Mouse (Mus musculus): ENCODE measurements around the gene Gja1. TPM values are rescaled to one million over a fixed set of nuclear protein-coding genes. Genes with fewer than 3 reads are reported as not detected.
"Not testable (repeated sequence)": the region's sequence is repeated elsewhere in the genome, so short reads cannot be mapped to it uniquely, and the experiment has no call there.

Gja1 gene
- polyA plus RNA-seq, 1 experiment from 2014 or later = 47.2 TPM

GRCm38 (mm10) chr10:56378648-56379254 lies 1.6 kb downstream of the Gja1 start:
- H3K36me3 ChIP-seq (ENCODE audit: control insufficient read depth, insufficient read depth, low read length) = no peaks in the 10 kb centered on the region
- peak overlapping the region; percentile 77 for H3K4me2 ChIP-seq
- no peaks in the 10 kb centered on the region for H3K9me3 ChIP-seq (ENCODE audit: control insufficient read depth, low read length)
- H3K9ac ChIP-seq (ENCODE audit: low read depth, low read length) = peak overlapping the region; percentile 60
- WGBS = 1% methylated on average over 35 of the region's 35 CpGs
- peak overlapping the region; percentile 62 for H3K4me3 ChIP-seq (ENCODE audit: low read depth, low read length)
- no peaks in the 10 kb centered on the region for H3K27me3 ChIP-seq (replicated peaks; ENCODE audit: control insufficient read depth, insufficient read depth, low read length)
- H3K4me1 ChIP-seq (replicated peaks; ENCODE audit: control insufficient read depth, insufficient read depth, low read length) = no peaks in the 10 kb centered on the region
- peak overlapping the region; percentile 62; the same call in 1 of the 2 replicates for H3K27ac ChIP-seq (ENCODE audit: low read depth, low read length)
- DNase-seq (ENCODE audit: low spot score) (peak; percentile 48), ATAC-seq (replicated peaks; ENCODE audit: low FRiP score) (peak; percentile 46; the same call in 1 of the 2 replicates)

GRCm38 (mm10) chr10:56379720-56380119 lies 2.6 kb downstream of the Gja1 start:
- 14% methylated on average over 7 of the region's 7 CpGs for WGBS
- peak overlapping the region; percentile 62; the same call in 1 of the 2 replicates for H3K4me3 ChIP-seq (ENCODE audit: low read depth, low read length)

GRCm38 (mm10) chr10:56385195-56386109 lies 8.3 kb downstream of the Gja1 start:
- no peak for ATAC-seq (replicated peaks; ENCODE audit: low FRiP score)
- H3K36me3 ChIP-seq (ENCODE audit: control insufficient read depth, insufficient read depth, low read length) = peaks cover 11% of the 10 kb centered on the region
- H3K9me3 ChIP-seq (ENCODE audit: control insufficient read depth, low read length) = no peaks in the 10 kb centered on the region
- H3K27me3 ChIP-seq (replicated peaks; ENCODE audit: control insufficient read depth, insufficient read depth, low read length) = no peaks in the 10 kb centered on the region
- H3K27ac ChIP-seq (ENCODE audit: low read depth, low read length) = no peak overlapping the region
- H3K4me1 ChIP-seq (replicated peaks; ENCODE audit: control insufficient read depth, insufficient read depth, low read length) = no peaks in the 10 kb centered on the region
- H3K9ac ChIP-seq (ENCODE audit: low read depth, low read length) = no peak overlapping the region
- H3K4me3 ChIP-seq (ENCODE audit: low read depth, low read length) = no peak overlapping the region
- no peak for DNase-seq (ENCODE audit: low spot score)
- no peak overlapping the region for H3K4me2 ChIP-seq
- WGBS = 80% methylated on average over 13 of the region's 13 CpGs

More at GRCm38 (mm10) chr10:56379720-56380119, 2.6 kb downstream of the Gja1 start:
- no peaks in the 10 kb centered on the region for H3K27me3 ChIP-seq (replicated peaks; ENCODE audit: control insufficient read depth, insufficient read depth, low read length)
- no peaks in the 10 kb centered on the region for H3K9me3 ChIP-seq (ENCODE audit: control insufficient read depth, low read length)
- peak overlapping the region; percentile 77 for H3K4me2 ChIP-seq
- H3K4me1 ChIP-seq (replicated peaks; ENCODE audit: control insufficient read depth, insufficient read depth, low read length) = no peaks in the 10 kb centered on the region
- DNase-seq (ENCODE audit: low spot score) = no peak
- no peak overlapping the region for H3K27ac ChIP-seq (ENCODE audit: low read depth, low read length)
- ATAC-seq (replicated peaks; ENCODE audit: low FRiP score) = no peak
- H3K36me3 ChIP-seq (ENCODE audit: control insufficient read depth, insufficient read depth, low read length) = no peaks in the 10 kb centered on the region
- H3K9ac ChIP-seq (ENCODE audit: low read depth, low read length) = no peak overlapping the region

GRCm38 (mm10) chr10:56393095-56393784 lies 16.1 kb downstream of the Gja1 start:
- Histone ChIP-seq H3K27me3 (replicated peaks; ENCODE audit: control insufficient read depth, insufficient read depth, low read length) (no peaks in the 10 kb centered on the region), H3K9me3 (ENCODE audit: control insufficient read depth, low read length) (no peaks in the 10 kb centered on the region), H3K4me2 (no peak overlapping the region), H3K36me3 (ENCODE audit: control insufficient read depth, insufficient read depth, low read length) (peaks cover 4% of the 10 kb centered on the region), H3K4me1 (replicated peaks; ENCODE audit: control insufficient read depth, insufficient read depth, low read length) (no peaks in the 10 kb centered on the region), H3K27ac (ENCODE audit: low read depth, low read length) (no peak overlapping the region), H3K9ac (ENCODE audit: low read depth, low read length) (no peak overlapping the region), H3K4me3 (ENCODE audit: low read depth, low read length) (no peak overlapping the region)
- ATAC-seq (replicated peaks; ENCODE audit: low FRiP score) (no peak), DNase-seq (ENCODE audit: low spot score) (no peak)
- 76% methylated on average over 6 of the region's 6 CpGs for WGBS

- WGBS = 92% methylated on average over 6 of the region's 7 CpGs
- DNase-seq (ENCODE audit: low spot score); ATAC-seq (replicated peaks; ENCODE audit: low FRiP score): not testable (repeated sequence)
Observed at GRCm38 (mm10) chr10:56393815-56394417, 16.8 kb downstream of the Gja1 start.

GRCm38 (mm10) chr10:56397875-56398274 lies 20.7 kb downstream of the Gja1 start:
- Histone ChIP-seq H3K9ac (ENCODE audit: low read depth, low read length) (no peak overlapping the region), H3K4me1 (replicated peaks; ENCODE audit: control insufficient read depth, insufficient read depth, low read length) (no peaks in the 10 kb centered on the region), H3K36me3 (ENCODE audit: control insufficient read depth, insufficient read depth, low read length) (no peaks in the 10 kb centered on the region), H3K4me2 (no peak overlapping the region), H3K27ac (ENCODE audit: low read depth, low read length) (no peak overlapping the region), H3K9me3 (ENCODE audit: control insufficient read depth, low read length) (no peaks in the 10 kb centered on the region), H3K4me3 (ENCODE audit: low read depth, low read length) (no peak overlapping the region), H3K27me3 (replicated peaks; ENCODE audit: control insufficient read depth, insufficient read depth, low read length) (no peaks in the 10 kb centered on the region)
- ATAC-seq (replicated peaks; ENCODE audit: low FRiP score) (no peak), DNase-seq (ENCODE audit: low spot score) (no peak)
- 78% methylated on average over 8 of the region's 8 CpGs for WGBS

More at GRCm38 (mm10) chr10:56393815-56394417, 16.8 kb downstream of the Gja1 start:
- not testable (repeated sequence) for H3K4me1 ChIP-seq (replicated peaks; ENCODE audit: control insufficient read depth, insufficient read depth, low read length); H3K4me3 ChIP-seq (ENCODE audit: low read depth, low read length); H3K4me2 ChIP-seq; H3K27ac ChIP-seq (ENCODE audit: low read depth, low read length); H3K27me3 ChIP-seq (replicated peaks; ENCODE audit: control insufficient read depth, insufficient read depth, low read length); H3K9me3 ChIP-seq (ENCODE audit: control insufficient read depth, low read length); H3K36me3 ChIP-seq (ENCODE audit: control insufficient read depth, insufficient read depth, low read length); H3K9ac ChIP-seq (ENCODE audit: low read depth, low read length)

- Histone ChIP-seq H3K4me2 (no peak overlapping the region), H3K27me3 (replicated peaks; ENCODE audit: control insufficient read depth, insufficient read depth, low read length) (no peaks in the 10 kb centered on the region), H3K9ac (ENCODE audit: low read depth, low read length) (no peak overlapping the region), H3K27ac (ENCODE audit: low read depth, low read length) (no peak overlapping the region), H3K4me1 (replicated peaks; ENCODE audit: control insufficient read depth, insufficient read depth, low read length) (no peaks in the 10 kb centered on the region), H3K4me3 (ENCODE audit: low read depth, low read length) (no peak overlapping the region), H3K9me3 (ENCODE audit: control insufficient read depth, low read length) (no peaks in the 10 kb centered on the region), H3K36me3 (ENCODE audit: control insufficient read depth, insufficient read depth, low read length) (no peaks in the 10 kb centered on the region)
- DNase-seq (ENCODE audit: low spot score) (no peak), ATAC-seq (replicated peaks; ENCODE audit: low FRiP score) (no peak)
- 82% methylated on average over 2 of the region's 2 CpGs for WGBS
Observed at GRCm38 (mm10) chr10:56398310-56398709, 21.2 kb downstream of the Gja1 start.

- not testable (repeated sequence) for H3K9me3 ChIP-seq (ENCODE audit: control insufficient read depth, low read length); H3K4me2 ChIP-seq; H3K36me3 ChIP-seq (ENCODE audit: control insufficient read depth, insufficient read depth, low read length); DNase-seq (ENCODE audit: low spot score); H3K4me3 ChIP-seq (ENCODE audit: low read depth, low read length); H3K27ac ChIP-seq (ENCODE audit: low read depth, low read length); H3K4me1 ChIP-seq (replicated peaks; ENCODE audit: control insufficient read depth, insufficient read depth, low read length); ATAC-seq (replicated peaks; ENCODE audit: low FRiP score); H3K9ac ChIP-seq (ENCODE audit: low read depth, low read length); H3K27me3 ChIP-seq (replicated peaks; ENCODE audit: control insufficient read depth, insufficient read depth, low read length)
- WGBS = 91% methylated on average over 8 of the region's 8 CpGs
Observed at GRCm38 (mm10) chr10:56401396-56401795, 24.3 kb downstream of the Gja1 start.
